Mouse (Mus musculus): ENCODE data around the gene Rundc1. TPM values are rescaled to one million over a fixed set of nuclear protein-coding genes. Genes with fewer than 3 reads are reported as not detected.
"Not testable (repeated sequence)": the region's sequence is repeated elsewhere in the genome, so short reads cannot be mapped to it uniquely, and the experiment has no call there.

Rundc1 gene
- total and polyA plus RNA-seq, 3 experiments, result 6.8 to 13.5 (median 10.7) TPM

- H3K9me3 ChIP-seq (replicated peaks; ENCODE audit: low read length), result no peaks in the 10 kb centered on the region
- peaks cover 18 to 48% of the 10 kb centered on the region in 2 experiments for H3K36me3 ChIP-seq (replicated peaks in 1 of 2; ENCODE audit: control insufficient read depth in 1 of 2, insufficient read depth in 1 of 2, low read length in 1 of 2)
- peak overlapping the region; percentile 88 for H3K27ac ChIP-seq (ENCODE audit: insufficient read depth, low read depth)
- H3K4me1 ChIP-seq (ENCODE audit: control insufficient read depth in 1 of 2, insufficient read depth in 2 of 2), result peaks cover 12 to 63% of the 10 kb centered on the region in 2 experiments
- dilution Hi-C loops (cut with MboI; ENCODE audit: extremely low pct_ligation_motif_present, extremely low pct_unique_long_range_greater_than_20kb, low sequenced_read_pairs) (no loop called here), in situ Hi-C loops (cut with MboI; ENCODE audit: low pct_ligation_motif_present, low pct_unique_long_range_greater_than_20kb, low sequenced_read_pairs) (no loop called here)
- peaks cover 24% of the 10 kb centered on the region for H3K79me2 ChIP-seq (replicated peaks; ENCODE audit: control insufficient read depth, extremely low read depth, insufficient read depth, poor library complexity, severe bottlenecking)
- H3K27me3 ChIP-seq (replicated peaks), result no peaks in the 10 kb centered on the region
- TF ChIP-seq POLR2AphosphoS2 (IDR thresholded peaks at IDR 0.05; ENCODE audit: low read depth, low read length) (0 out of 2 replicates have a peak, but pooled peaks have one; percentile 15), POLR2A (IDR thresholded peaks at IDR 0.05; ENCODE audit: low read depth, low read length) (no peak), E2F4 (IDR thresholded peaks at IDR 0.05; ENCODE audit: insufficient replicate concordance, low read depth, low read length) (no peak), TBP (conservative IDR thresholded peaks at IDR 0.05; ENCODE audit: low read depth, low read length) (peak; percentile 62), ELF1 (IDR thresholded peaks at IDR 0.05; ENCODE audit: low read depth, low read length) (0 out of 2 replicates have a peak, but pooled peaks have one; percentile 29), NRF1 (IDR thresholded peaks at IDR 0.05; ENCODE audit: low read depth, low read length) (0 out of 2 replicates have a peak, but pooled peaks have one; percentile 18), MAX (IDR thresholded peaks at IDR 0.05; ENCODE audit: low read length) (peak; percentile 42; the same call in 1 of the 2 replicates), MXI1 (IDR thresholded peaks at IDR 0.05; ENCODE audit: low read depth, low read length) (no peak), USF1 (IDR thresholded peaks at IDR 0.05; ENCODE audit: low read depth, low read length) (peak; percentile 28; the same call in 1 of the 2 replicates)
- H3K4me3 ChIP-seq (replicated peaks in 1 of 3; ENCODE audit: low read depth in 2 of 3, low read length in 2 of 3, poor library complexity in 1 of 3), result peak overlapping the region; percentile 66 to 71 (median 68)
- peak; percentile 89 for DNase-seq (ENCODE audit: extremely low read depth)
- peak overlapping the region; percentile 71 for H3K9ac ChIP-seq (ENCODE audit: insufficient read depth, low read depth)
- peak overlapping the region; percentile 69 for H3K4me2 ChIP-seq (ENCODE audit: insufficient read depth, low read depth, poor library complexity, severe bottlenecking)
Observed at GRCm38 (mm10) chr11:101448899-101449298, 24.0 kb downstream of the Rundc1 start.

DNA sequence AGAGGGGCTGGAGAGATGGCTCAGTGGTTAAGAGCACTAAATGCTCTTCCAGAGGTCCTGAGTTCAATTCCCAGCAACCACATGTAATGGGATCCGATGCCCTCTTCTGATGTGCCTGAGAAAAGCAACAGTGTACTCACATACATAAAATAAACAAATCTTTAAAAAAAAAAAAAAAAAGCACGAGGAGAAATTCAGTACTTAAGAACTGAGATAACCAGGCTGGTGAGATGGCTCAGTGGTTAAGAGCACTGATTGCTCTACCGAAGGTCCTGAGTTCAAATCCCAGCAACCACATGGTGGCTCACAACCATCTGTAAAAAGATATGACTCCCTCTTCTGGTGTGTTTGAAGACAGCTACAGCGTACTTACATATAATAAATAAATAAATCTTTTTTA lies 24.7 kb downstream of the Rundc1 start:
- H3K9me3 ChIP-seq (replicated peaks; ENCODE audit: low read length); H3K27me3 ChIP-seq (replicated peaks); dilution Hi-C loops (cut with MboI; ENCODE audit: extremely low pct_ligation_motif_present, extremely low pct_unique_long_range_greater_than_20kb, low sequenced_read_pairs); in situ Hi-C loops (cut with MboI; ENCODE audit: low pct_ligation_motif_present, low pct_unique_long_range_greater_than_20kb, low sequenced_read_pairs); DNase-seq (ENCODE audit: extremely low read depth): not testable (repeated sequence)
- H3K4me3 ChIP-seq (replicated peaks in 1 of 3; ENCODE audit: low read depth in 2 of 3, low read length in 2 of 3, poor library complexity in 1 of 3), result peak overlapping the region in 2 of 3 experiments; percentile 66 to 68
- peaks cover 17% of the 10 kb centered on the region for H3K79me2 ChIP-seq (replicated peaks; ENCODE audit: control insufficient read depth, extremely low read depth, insufficient read depth, poor library complexity, severe bottlenecking)
- H3K4me2 ChIP-seq (ENCODE audit: insufficient read depth, low read depth, poor library complexity, severe bottlenecking), result peak overlapping the region; percentile 69; the same call in 1 of the 2 replicates
- peak overlapping the region; percentile 71 for H3K9ac ChIP-seq (ENCODE audit: insufficient read depth, low read depth)
- 0 out of 2 replicates have a peak, but pooled peaks have one; percentile 9 for TF ChIP-seq ZNF384 (IDR thresholded peaks at IDR 0.05; ENCODE audit: low read depth, low read length)
- peak; percentile 58; the same call in 1 of the 2 replicates for TF ChIP-seq TBP (conservative IDR thresholded peaks at IDR 0.05; ENCODE audit: low read depth, low read length)
- H3K4me1 ChIP-seq (ENCODE audit: control insufficient read depth in 1 of 2, insufficient read depth in 2 of 2), result peaks cover 10 to 60% of the 10 kb centered on the region in 2 experiments
- H3K27ac ChIP-seq (ENCODE audit: insufficient read depth, low read depth), result 0 out of 2 replicates have a peak overlapping the region, but pooled peaks have one; percentile 88
- H3K36me3 ChIP-seq (replicated peaks in 1 of 2; ENCODE audit: control insufficient read depth in 1 of 2, insufficient read depth in 1 of 2, low read length in 1 of 2), result peaks cover 11 to 46% of the 10 kb centered on the region in 2 experiments

DNA sequence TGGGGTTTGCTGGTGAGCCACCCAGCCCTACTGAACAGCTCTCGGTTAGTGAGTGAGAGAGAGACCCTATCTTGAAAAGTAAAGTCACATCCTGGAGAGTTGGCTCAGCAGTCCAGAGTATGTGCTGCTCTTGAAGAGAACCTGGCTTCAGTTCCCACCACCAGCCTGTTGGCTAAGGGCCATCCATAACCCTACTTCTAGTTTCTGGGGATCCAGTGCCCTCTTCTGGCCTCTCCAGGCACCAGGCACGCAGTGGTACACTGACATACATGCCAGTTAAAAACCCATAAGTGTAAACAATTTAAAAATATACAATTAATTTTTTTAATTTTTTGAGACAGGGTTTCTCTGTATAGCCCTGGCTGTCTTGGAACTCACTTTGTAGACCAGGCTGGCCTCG lies 25.5 kb downstream of the Rundc1 start:
- dilution Hi-C loops (cut with MboI; ENCODE audit: extremely low pct_ligation_motif_present, extremely low pct_unique_long_range_greater_than_20kb, low sequenced_read_pairs) (no loop called here), in situ Hi-C loops (cut with MboI; ENCODE audit: low pct_ligation_motif_present, low pct_unique_long_range_greater_than_20kb, low sequenced_read_pairs) (no loop called here)
- DNase-seq (ENCODE audit: extremely low read depth), result peak; percentile 71
- H3K27me3 ChIP-seq (replicated peaks), result no peaks in the 10 kb centered on the region
- H3K9me3 ChIP-seq (replicated peaks; ENCODE audit: low read length), result no peaks in the 10 kb centered on the region
- H3K9ac ChIP-seq (ENCODE audit: insufficient read depth, low read depth), result no peak overlapping the region
- H3K4me1 ChIP-seq (ENCODE audit: control insufficient read depth in 1 of 2, insufficient read depth in 2 of 2), result peaks cover 4 to 58% of the 10 kb centered on the region in 2 experiments; a peak in 3 of 4 replicates
- peaks cover 5 to 45% of the 10 kb centered on the region in 2 experiments for H3K36me3 ChIP-seq (replicated peaks in 1 of 2; ENCODE audit: control insufficient read depth in 1 of 2, insufficient read depth in 1 of 2, low read length in 1 of 2)
- H3K79me2 ChIP-seq (replicated peaks; ENCODE audit: control insufficient read depth, extremely low read depth, insufficient read depth, poor library complexity, severe bottlenecking), result peaks cover 11% of the 10 kb centered on the region; the same call in 1 of the 2 replicates
- no peak overlapping the region for H3K27ac ChIP-seq (ENCODE audit: insufficient read depth, low read depth)
- H3K4me2 ChIP-seq (ENCODE audit: insufficient read depth, low read depth, poor library complexity, severe bottlenecking), result no peak overlapping the region; the same call in 1 of the 2 replicates
- H3K4me3 ChIP-seq (replicated peaks in 1 of 3; ENCODE audit: low read depth in 2 of 3, low read length in 2 of 3, poor library complexity in 1 of 3), result no peak overlapping the region
- TF ChIP-seq USF1 (IDR thresholded peaks at IDR 0.05; ENCODE audit: low read depth, low read length), result no peak
- no peak for TF ChIP-seq ELF1 (IDR thresholded peaks at IDR 0.05; ENCODE audit: low read depth, low read length)
- TF ChIP-seq MAX (IDR thresholded peaks at IDR 0.05; ENCODE audit: low read length), result peak; percentile 4; the same call in 1 of the 2 replicates
- no peak for TF ChIP-seq POLR2A (IDR thresholded peaks at IDR 0.05; ENCODE audit: low read depth, low read length)
- peak; percentile 32 for TF ChIP-seq SMC3 (IDR thresholded peaks at IDR 0.05; ENCODE audit: low read depth, low read length)
- TF ChIP-seq NELFE (IDR thresholded peaks at IDR 0.05; ENCODE audit: low read depth, low read length), result no peak
- peak in 1 of 2 experiments; percentile 77; a peak in 2 of 4 replicates for TF ChIP-seq CTCF (conservative IDR thresholded peaks at IDR 0.05 in 1 of 2, IDR thresholded peaks at IDR 0.05 in 1 of 2; ENCODE audit: low read depth in 2 of 2, low read length in 2 of 2)
- no peak for TF ChIP-seq TCF12 (IDR thresholded peaks at IDR 0.05; ENCODE audit: low read depth, low read length)
- TF ChIP-seq ZKSCAN1 (IDR thresholded peaks at IDR 0.05; ENCODE audit: borderline replicate concordance, low read depth, low read length), result no peak
- TF ChIP-seq SIN3A (IDR thresholded peaks at IDR 0.05; ENCODE audit: low read length), result 0 out of 2 replicates have a peak, but pooled peaks have one; percentile 20
- TF ChIP-seq MXI1 (IDR thresholded peaks at IDR 0.05; ENCODE audit: low read depth, low read length), result peak; percentile 26; the same call in 1 of the 2 replicates
- no peak for TF ChIP-seq ZNF384 (IDR thresholded peaks at IDR 0.05; ENCODE audit: low read depth, low read length)
- TF ChIP-seq NRF1 (IDR thresholded peaks at IDR 0.05; ENCODE audit: low read depth, low read length), result 0 out of 2 replicates have a peak, but pooled peaks have one; percentile 18
- TF ChIP-seq RAD21 (IDR thresholded peaks at IDR 0.05; ENCODE audit: low read depth, low read length), result peak; percentile 71

All from CH12.LX (cell line).